Mouse (Mus musculus): ENCODE data around the gene Khdrbs1. TPM values are rescaled to one million over a fixed set of nuclear protein-coding genes. Genes with fewer than 3 reads are reported as not detected.
A peak's percentile ranks its signal among the peaks of the same experiment; 100 is the strongest.
"Not testable (repeated sequence)": the region's sequence is repeated elsewhere in the genome, so short reads cannot be mapped to it uniquely, and the experiment has no call there.

Khdrbs1 gene
- polyA plus RNA-seq, 1 experiment from 2014 or later = 105 TPM

GRCm38 (mm10) chr4:129771672-129772521 lies 29.8 kb upstream of the Khdrbs1 start:
- Histone ChIP-seq H3K27me3 (ENCODE audit: control insufficient read depth, insufficient read depth, low read length) (no peaks in the 10 kb centered on the region), H3K9ac (replicated peaks; ENCODE audit: low read depth, low read length) (no peak overlapping the region), H3K36me3 (ENCODE audit: control insufficient read depth, insufficient read depth, low read length) (no peaks in the 10 kb centered on the region), H3K4me3 (ENCODE audit: low read depth, low read length) (no peak overlapping the region), H3K4me1 (ENCODE audit: control insufficient read depth, insufficient read depth, low read length) (peaks cover 21% of the 10 kb centered on the region), H3K4me2 (ENCODE audit: low read depth, low read length) (peak overlapping the region; percentile 35), H3K27ac (ENCODE audit: low read depth, low read length) (peak overlapping the region; percentile 60; the same call in 1 of the 2 replicates), H3K9me3 (ENCODE audit: control insufficient read depth, low read length) (no peaks in the 10 kb centered on the region)
- WGBS = 3% methylated on average over 21 of the region's 21 CpGs
- ATAC-seq (ENCODE audit: low read depth) = no peak

GRCm38 (mm10) chr4:129771314-129771671 lies 29.2 kb upstream of the Khdrbs1 start:
- peak overlapping the region; percentile 60; the same call in 1 of the 2 replicates for H3K27ac ChIP-seq (ENCODE audit: low read depth, low read length)
- no peak overlapping the region for H3K4me3 ChIP-seq (ENCODE audit: low read depth, low read length)
- H3K27me3 ChIP-seq (ENCODE audit: control insufficient read depth, insufficient read depth, low read length) = no peaks in the 10 kb centered on the region
- peaks cover 21% of the 10 kb centered on the region for H3K4me1 ChIP-seq (ENCODE audit: control insufficient read depth, insufficient read depth, low read length)
- ATAC-seq (ENCODE audit: low read depth) = no peak
- peak overlapping the region; percentile 35 for H3K4me2 ChIP-seq (ENCODE audit: low read depth, low read length)
- no peaks in the 10 kb centered on the region for H3K36me3 ChIP-seq (ENCODE audit: control insufficient read depth, insufficient read depth, low read length)
- WGBS = 21% methylated on average over 7 of the region's 7 CpGs
- H3K9me3 ChIP-seq (ENCODE audit: control insufficient read depth, low read length) = no peaks in the 10 kb centered on the region
- no peak overlapping the region for H3K9ac ChIP-seq (replicated peaks; ENCODE audit: low read depth, low read length)

GRCm38 (mm10) chr4:129770600-129770999 lies 28.5 kb upstream of the Khdrbs1 start:
- Histone ChIP-seq H3K9me3 (ENCODE audit: control insufficient read depth, low read length) (no peaks in the 10 kb centered on the region), H3K27ac (ENCODE audit: low read depth, low read length) (no peak overlapping the region), H3K4me2 (ENCODE audit: low read depth, low read length) (no peak overlapping the region), H3K9ac (replicated peaks; ENCODE audit: low read depth, low read length) (no peak overlapping the region), H3K36me3 (ENCODE audit: control insufficient read depth, insufficient read depth, low read length) (no peaks in the 10 kb centered on the region), H3K4me1 (ENCODE audit: control insufficient read depth, insufficient read depth, low read length) (peaks cover 20% of the 10 kb centered on the region), H3K27me3 (ENCODE audit: control insufficient read depth, insufficient read depth, low read length) (no peaks in the 10 kb centered on the region), H3K4me3 (ENCODE audit: low read depth, low read length) (no peak overlapping the region)
- no peak for ATAC-seq (ENCODE audit: low read depth)
- 70% methylated on average over 6 of the region's 6 CpGs for WGBS

- peaks cover 16% of the 10 kb centered on the region; the same call in 1 of the 2 replicates for H3K4me1 ChIP-seq (ENCODE audit: control insufficient read depth, insufficient read depth, low read length)
- H3K4me3 ChIP-seq (ENCODE audit: low read depth, low read length); H3K4me2 ChIP-seq (ENCODE audit: low read depth, low read length); H3K36me3 ChIP-seq (ENCODE audit: control insufficient read depth, insufficient read depth, low read length); H3K27ac ChIP-seq (ENCODE audit: low read depth, low read length); H3K9ac ChIP-seq (replicated peaks; ENCODE audit: low read depth, low read length); H3K27me3 ChIP-seq (ENCODE audit: control insufficient read depth, insufficient read depth, low read length); ATAC-seq (ENCODE audit: low read depth); H3K9me3 ChIP-seq (ENCODE audit: control insufficient read depth, low read length): not testable (repeated sequence)
- WGBS = 87% methylated on average over 3 of the region's 3 CpGs
Measured at GRCm38 (mm10) chr4:129768742-129769141, 26.6 kb upstream of the Khdrbs1 start.

- Histone ChIP-seq H3K27me3 (ENCODE audit: control insufficient read depth, insufficient read depth, low read length) (no peaks in the 10 kb centered on the region), H3K4me1 (ENCODE audit: control insufficient read depth, insufficient read depth, low read length) (peaks cover 16% of the 10 kb centered on the region; the same call in 1 of the 2 replicates), H3K4me2 (ENCODE audit: low read depth, low read length) (no peak overlapping the region), H3K4me3 (ENCODE audit: low read depth, low read length) (no peak overlapping the region), H3K27ac (ENCODE audit: low read depth, low read length) (no peak overlapping the region), H3K9me3 (ENCODE audit: control insufficient read depth, low read length) (no peaks in the 10 kb centered on the region), H3K9ac (replicated peaks; ENCODE audit: low read depth, low read length) (no peak overlapping the region), H3K36me3 (ENCODE audit: control insufficient read depth, insufficient read depth, low read length) (no peaks in the 10 kb centered on the region)
- whole genome bisulfite sequencing = 74% methylated on average over 8 of the region's 8 CpGs
- no peak for ATAC-seq (ENCODE audit: low read depth)
Measured at GRCm38 (mm10) chr4:129767782-129768181, 25.7 kb upstream of the Khdrbs1 start.

GRCm38 (mm10) chr4:129765351-129765750 lies 23.2 kb upstream of the Khdrbs1 start:
- H3K9ac ChIP-seq (replicated peaks; ENCODE audit: low read depth, low read length) = no peak overlapping the region
- H3K9me3 ChIP-seq (ENCODE audit: control insufficient read depth, low read length) = no peaks in the 10 kb centered on the region
- no peak for ATAC-seq (ENCODE audit: low read depth)
- H3K4me1 ChIP-seq (ENCODE audit: control insufficient read depth, insufficient read depth, low read length) = no peaks in the 10 kb centered on the region
- no peak overlapping the region for H3K4me2 ChIP-seq (ENCODE audit: low read depth, low read length)
- H3K27me3 ChIP-seq (ENCODE audit: control insufficient read depth, insufficient read depth, low read length) = no peaks in the 10 kb centered on the region
- no peaks in the 10 kb centered on the region for H3K36me3 ChIP-seq (ENCODE audit: control insufficient read depth, insufficient read depth, low read length)
- WGBS = 95% methylated on average over 3 of the region's 3 CpGs
- no peak overlapping the region for H3K27ac ChIP-seq (ENCODE audit: low read depth, low read length)
- no peak overlapping the region for H3K4me3 ChIP-seq (ENCODE audit: low read depth, low read length)

GRCm38 (mm10) chr4:129762496-129762895 lies 20.4 kb upstream of the Khdrbs1 start:
- not testable (repeated sequence) for H3K9ac ChIP-seq (replicated peaks; ENCODE audit: low read depth, low read length); H3K9me3 ChIP-seq (ENCODE audit: control insufficient read depth, low read length); ATAC-seq (ENCODE audit: low read depth); H3K4me1 ChIP-seq (ENCODE audit: control insufficient read depth, insufficient read depth, low read length); H3K27ac ChIP-seq (ENCODE audit: low read depth, low read length); H3K36me3 ChIP-seq (ENCODE audit: control insufficient read depth, insufficient read depth, low read length); H3K27me3 ChIP-seq (ENCODE audit: control insufficient read depth, insufficient read depth, low read length); H3K4me3 ChIP-seq (ENCODE audit: low read depth, low read length); H3K4me2 ChIP-seq (ENCODE audit: low read depth, low read length)
- WGBS = 72% methylated on average over 1 of the region's 1 CpGs

GRCm38 (mm10) chr4:129761606-129762005 lies 19.5 kb upstream of the Khdrbs1 start:
- Histone ChIP-seq H3K4me1 (ENCODE audit: control insufficient read depth, insufficient read depth, low read length) (no peaks in the 10 kb centered on the region), H3K4me3 (ENCODE audit: low read depth, low read length) (no peak overlapping the region), H3K27ac (ENCODE audit: low read depth, low read length) (no peak overlapping the region), H3K9ac (replicated peaks; ENCODE audit: low read depth, low read length) (no peak overlapping the region), H3K4me2 (ENCODE audit: low read depth, low read length) (no peak overlapping the region), H3K36me3 (ENCODE audit: control insufficient read depth, insufficient read depth, low read length) (no peaks in the 10 kb centered on the region), H3K27me3 (ENCODE audit: control insufficient read depth, insufficient read depth, low read length) (no peaks in the 10 kb centered on the region), H3K9me3 (ENCODE audit: control insufficient read depth, low read length) (no peaks in the 10 kb centered on the region)
- WGBS = 96% methylated on average over 12 of the region's 12 CpGs
- ATAC-seq (ENCODE audit: low read depth) = no peak

- H3K36me3 ChIP-seq (ENCODE audit: control insufficient read depth, insufficient read depth, low read length) = no peaks in the 10 kb centered on the region
- 63% methylated on average over 1 of the region's 1 CpGs for WGBS
- no peak overlapping the region for H3K9ac ChIP-seq (replicated peaks; ENCODE audit: low read depth, low read length)
- no peaks in the 10 kb centered on the region for H3K27me3 ChIP-seq (ENCODE audit: control insufficient read depth, insufficient read depth, low read length)
- ATAC-seq (ENCODE audit: low read depth) = no peak
- H3K4me3 ChIP-seq (ENCODE audit: low read depth, low read length) = no peak overlapping the region
- H3K27ac ChIP-seq (ENCODE audit: low read depth, low read length) = no peak overlapping the region
- no peaks in the 10 kb centered on the region for H3K9me3 ChIP-seq (ENCODE audit: control insufficient read depth, low read length)
- H3K4me2 ChIP-seq (ENCODE audit: low read depth, low read length) = no peak overlapping the region
- no peaks in the 10 kb centered on the region for H3K4me1 ChIP-seq (ENCODE audit: control insufficient read depth, insufficient read depth, low read length)
Measured at GRCm38 (mm10) chr4:129755455-129755854, 13.4 kb upstream of the Khdrbs1 start.
